Mouse (Mus musculus) stomach, postnatal 0 days (tissue): ENCODE measurements around the gene Morc3.

Experiments
- CTCF ChIP-seq: IDR thresholded peaks from 2 replicates; pipeline ENCODE4 v1.5.1; 2016; ENCODE audit warnings: antibody characterized with exemption, low read depth, mild to moderate bottlenecking, moderate library complexity
- EP300 ChIP-seq: optimal IDR thresholded peaks from 2 replicates; pipeline ENCODE3; 2016; ENCODE audit warnings: antibody characterized with exemption

- no peak for TF ChIP-seq CTCF
- no peak for TF ChIP-seq EP300
These were observed 24.8 kb upstream of the Morc3 start for GRCm38 (mm10) chr16:93807167-93807566.
